Mouse (Mus musculus) cortical plate, adult 2 months (tissue): ENCODE data around the gene Clptm1.

ENCODE experiments used
- CTCF ChIP-seq: fragments of 200-500 bp; IDR thresholded peaks from 2 replicates; pipeline ENCODE4 v1.5.1; 2011; ENCODE audit warnings: mild to moderate bottlenecking, control low read depth, low read length; ENCODE audit not compliant: insufficient read depth; ENCODE audit errors: extremely low read depth
- POLR2A ChIP-seq: fragments of 200-500 bp; IDR thresholded peaks from 2 replicates; pipeline ENCODE4 v1.6.1; 2011; ENCODE audit warnings: mild to moderate bottlenecking, low read length, control low read depth; ENCODE audit not compliant: insufficient read depth; ENCODE audit errors: extremely low read depth

DNA sequence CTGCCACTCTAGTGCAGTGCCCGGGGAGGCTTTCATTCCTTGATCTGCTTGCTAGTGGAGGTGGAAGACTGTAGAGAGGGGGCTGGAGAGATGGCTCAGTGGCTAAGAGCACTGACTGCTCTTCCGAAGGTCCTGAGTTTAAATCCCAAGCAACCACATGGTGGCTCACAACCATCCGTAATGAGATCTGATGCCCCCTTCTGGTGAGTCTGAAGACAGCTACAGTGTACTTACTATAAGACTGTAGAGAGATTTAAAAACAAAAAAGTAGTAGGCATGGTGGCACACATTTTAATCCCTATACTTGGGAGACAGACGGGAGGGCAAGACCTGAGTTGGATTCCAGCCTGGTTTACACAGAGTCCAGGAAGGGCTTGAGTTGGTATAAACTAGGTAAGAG lies 47.6 kb upstream of the Clptm1 start:
- no peak for TF ChIP-seq POLR2A
- 0 out of 2 replicates have a peak, but pooled peaks have one; percentile 14 for TF ChIP-seq CTCF
